Mouse (Mus musculus) layer of hippocampus, adult 2 months (tissue): ENCODE results near the gene Npm1. TPM values are rescaled to one million over a fixed set of nuclear protein-coding genes. Genes with fewer than 3 reads are reported as not detected.
A peak's percentile ranks its signal among the peaks of the same experiment; 100 is the strongest.

Experiments
- DNase-seq, 2 experiments: peaks; one replicate each; pipeline ENCODE4 v3.0.0; 2022; ENCODE audit warnings: low spot score in 2 of 2
- H3K27ac ChIP-seq: fragments of 200-600 bp; 2 replicates; pipeline ENCODE4 v1.8.1; 2022
- H3K4me3 ChIP-seq: fragments of 200-600 bp; 2 replicates; pipeline ENCODE4 v1.8.1; 2022; ENCODE audit warnings: mild to moderate bottlenecking
- CTCF ChIP-seq: fragments of 200-600 bp; conservative IDR thresholded peaks from 2 replicates; pipeline ENCODE4 v1.8.1; 2022; ENCODE audit warnings: antibody characterized with exemption, mild to moderate bottlenecking, moderate library complexity
- total RNA-seq, 2 experiments: library from RNA; stranded (reverse); gene quantifications; 2 replicates each; pipeline ENCODE4 v1.2.3; 2021

Gene Npm1
- total RNA-seq, 2 experiments from 2014 or later, result 183 to 184 TPM

GRCm38 (mm10) chr11:33198351-33199116 lies 35.5 kb upstream of the Npm1 start:
- Histone ChIP-seq H3K27ac (no peak overlapping the region), H3K4me3 (no peak overlapping the region)
- TF ChIP-seq CTCF, result no peak
- no peak for DNase-seq

GRCm38 (mm10) chr11:33197673-33198072 lies 34.7 kb upstream of the Npm1 start:
- Histone ChIP-seq H3K4me3 (no peak overlapping the region), H3K27ac (no peak overlapping the region)
- TF ChIP-seq CTCF, result no peak
- DNase-seq, result no peak

DNA sequence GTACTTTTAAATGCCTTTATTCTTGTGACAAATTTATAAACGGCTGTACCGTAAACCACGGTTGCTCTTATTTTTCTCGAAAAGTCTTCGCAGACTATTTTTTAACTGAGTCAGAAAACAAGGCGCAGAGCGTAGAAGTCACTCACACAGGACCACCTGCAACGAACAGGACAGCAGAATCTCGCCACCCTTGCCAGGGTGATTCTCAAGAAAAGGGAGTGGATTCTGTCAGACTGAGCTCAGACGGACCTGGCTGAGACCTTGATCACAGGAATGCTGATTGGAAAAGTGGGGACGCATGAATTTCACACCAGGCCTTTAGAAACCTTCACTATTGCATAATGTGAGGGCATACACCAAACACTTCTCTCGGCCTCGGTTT lies 34.1 kb upstream of the Npm1 start:
- no peak overlapping the region for H3K27ac ChIP-seq
- H3K4me3 ChIP-seq, result no peak overlapping the region
- DNase-seq, result no peak

DNA sequence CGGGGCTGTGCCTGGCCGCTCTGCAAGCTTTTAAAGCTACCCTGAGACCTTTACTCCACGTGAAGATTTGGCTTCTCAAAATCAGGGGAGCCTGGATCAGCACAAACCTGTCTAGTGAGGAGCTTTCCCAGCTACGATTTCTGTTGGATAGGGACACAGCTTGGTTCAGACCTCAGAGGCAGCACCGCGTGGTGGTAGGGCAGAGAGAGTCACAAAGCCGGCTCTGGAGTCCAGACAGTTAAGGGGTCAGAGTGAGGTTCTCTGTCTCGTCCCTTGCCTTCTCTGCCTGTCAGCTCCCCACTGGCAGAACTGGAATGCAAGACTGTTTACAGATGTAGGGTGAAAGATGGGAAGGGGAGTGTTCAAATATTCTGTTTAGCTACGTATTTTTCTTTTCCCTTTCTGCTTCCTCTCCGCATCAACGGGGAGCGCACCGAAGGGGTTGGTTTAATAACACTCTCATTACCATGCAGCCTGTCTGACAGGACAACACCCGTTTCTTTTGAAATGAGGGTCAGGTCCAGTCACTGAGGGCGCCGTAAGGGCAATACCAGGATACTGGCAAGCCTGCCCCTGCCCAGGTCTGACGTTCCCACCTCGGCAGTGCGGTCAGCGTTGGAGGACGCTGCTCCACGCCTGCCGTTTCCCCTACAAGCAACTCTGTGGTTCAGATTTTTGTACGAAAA lies 33.6 kb upstream of the Npm1 start:
- Histone ChIP-seq H3K4me3 (no peak overlapping the region), H3K27ac (no peak overlapping the region)
- no peak for DNase-seq
- TF ChIP-seq CTCF, result no peak

More for the DNA sequence above, 34.1 kb upstream of the Npm1 start:
- no peak for TF ChIP-seq CTCF

DNA sequence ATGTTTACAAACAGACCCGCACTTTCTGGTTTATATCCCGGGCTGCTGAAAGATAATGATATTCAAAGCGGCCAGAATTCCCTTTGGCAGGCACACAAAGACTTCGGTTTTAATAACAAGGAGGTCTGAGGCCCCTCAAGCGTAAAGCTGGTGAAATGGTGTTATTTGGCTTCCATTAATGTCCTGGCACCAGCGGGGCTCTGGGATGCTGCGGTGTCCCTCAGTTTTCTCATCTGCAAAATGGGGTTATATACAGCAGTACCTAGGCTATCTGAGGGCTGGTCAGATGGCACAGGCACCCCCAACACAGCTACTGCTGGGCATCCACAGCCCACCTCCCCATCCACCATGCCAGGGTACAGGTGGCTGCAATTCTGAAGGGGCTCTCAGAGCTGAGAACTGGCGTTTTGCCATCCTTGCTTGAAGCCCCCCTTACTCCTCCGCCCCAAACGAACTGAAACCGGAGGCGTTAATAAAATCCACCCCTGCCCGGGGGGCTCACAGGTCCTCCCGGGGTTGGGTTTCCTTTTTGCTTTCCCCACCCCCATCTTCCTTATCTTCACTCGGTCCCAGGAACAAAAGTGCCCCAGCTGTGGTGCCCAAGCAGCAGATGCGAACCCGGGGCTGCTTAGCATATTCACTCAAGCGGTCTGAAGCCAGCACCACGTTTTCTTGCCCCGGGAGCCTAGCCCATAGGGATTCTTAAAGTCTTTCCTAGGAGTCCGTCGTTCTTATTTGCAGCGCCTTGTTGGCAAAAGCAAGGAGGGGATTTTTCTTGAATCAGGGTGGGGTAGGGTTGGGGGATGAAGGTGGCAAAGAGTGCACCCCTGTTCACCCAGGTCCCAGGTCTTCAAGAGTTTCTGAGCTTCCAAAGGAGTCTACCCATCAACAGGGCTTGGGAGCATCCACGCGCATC lies 32.8 kb upstream of the Npm1 start:
- no peak for DNase-seq

GRCm38 (mm10) chr11:33195061-33195460 lies 32.1 kb upstream of the Npm1 start:
- DNase-seq, result no peak
- no peak overlapping the region for H3K4me3 ChIP-seq
- no peak overlapping the region for H3K27ac ChIP-seq
- TF ChIP-seq CTCF, result no peak

More for the DNA sequence above, 32.8 kb upstream of the Npm1 start:
- no peak overlapping the region for H3K27ac ChIP-seq
- no peak overlapping the region for H3K4me3 ChIP-seq
- no peak for TF ChIP-seq CTCF

DNA sequence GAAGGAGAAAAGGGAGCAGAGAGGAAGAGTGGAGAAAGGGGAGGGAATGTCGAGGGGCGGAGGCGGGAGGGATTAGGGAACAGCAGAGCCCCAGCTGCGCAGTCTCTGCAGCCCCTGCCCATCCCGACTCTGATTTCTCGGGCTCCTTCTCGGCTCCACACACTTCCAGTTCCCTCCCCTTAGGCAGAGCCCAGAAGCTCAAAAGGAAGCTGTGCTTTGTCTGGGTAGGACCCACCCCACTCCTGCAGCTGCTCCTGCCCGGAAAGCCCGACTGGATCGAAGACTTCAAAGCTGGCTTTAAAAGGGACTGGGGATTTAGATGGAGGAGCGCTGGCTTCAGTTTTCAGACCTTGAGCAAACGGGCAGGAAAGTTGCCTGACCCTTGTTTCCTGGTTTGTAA lies 30.7 kb upstream of the Npm1 start:
- TF ChIP-seq CTCF, result no peak
- H3K27ac ChIP-seq, result no peak overlapping the region
- DNase-seq, result no peak
- no peak overlapping the region for H3K4me3 ChIP-seq

DNA sequence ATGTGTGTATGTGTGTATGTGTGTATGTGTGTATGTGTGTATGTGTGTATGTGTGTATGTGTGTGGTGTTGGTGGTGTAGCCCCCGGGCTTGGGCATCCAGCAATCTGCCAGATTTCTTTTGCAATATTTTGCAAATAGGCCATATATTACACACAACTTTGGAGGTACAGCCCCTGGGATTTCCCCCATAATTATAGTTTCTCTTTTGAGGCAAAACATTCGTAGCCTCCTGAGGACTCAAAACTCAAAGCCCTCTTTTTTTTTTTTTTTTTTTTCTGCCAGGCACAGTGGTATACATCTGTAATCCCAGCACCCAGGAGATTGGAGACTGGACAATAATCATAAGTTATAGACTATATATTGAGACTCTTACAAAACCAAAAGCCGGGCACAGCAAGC lies 18.8 kb upstream of the Npm1 start:
- Histone ChIP-seq H3K27ac (no peak overlapping the region), H3K4me3 (no peak overlapping the region)
- no peak for TF ChIP-seq CTCF
- DNase-seq, result no peak

GRCm38 (mm10) chr11:33180701-33181116 lies 17.7 kb upstream of the Npm1 start:
- no peak overlapping the region for H3K4me3 ChIP-seq
- DNase-seq, result no peak
- TF ChIP-seq CTCF, result no peak
- no peak overlapping the region for H3K27ac ChIP-seq

DNA sequence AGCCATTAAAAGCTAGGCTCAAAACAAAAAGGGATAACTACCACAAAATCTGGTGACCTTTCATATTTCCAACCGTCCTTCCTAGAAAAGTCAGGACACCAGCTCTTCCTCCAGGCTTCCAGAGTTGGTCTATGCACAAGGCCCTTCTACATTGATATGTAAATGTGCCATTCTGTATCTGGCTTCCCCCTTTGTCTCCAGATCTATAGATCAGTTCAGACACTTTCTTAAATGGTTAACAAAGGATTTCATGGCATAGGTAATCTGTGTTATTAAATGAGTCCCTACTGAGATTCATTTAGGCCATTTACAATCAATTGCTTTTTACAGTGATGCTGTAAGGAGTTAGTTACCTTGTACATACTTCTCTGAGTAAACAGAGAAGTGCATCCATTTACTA lies 16.8 kb upstream of the Npm1 start:
- Histone ChIP-seq H3K4me3 (no peak overlapping the region), H3K27ac (no peak overlapping the region)
- TF ChIP-seq CTCF, result no peak
- DNase-seq, result no peak

DNA sequence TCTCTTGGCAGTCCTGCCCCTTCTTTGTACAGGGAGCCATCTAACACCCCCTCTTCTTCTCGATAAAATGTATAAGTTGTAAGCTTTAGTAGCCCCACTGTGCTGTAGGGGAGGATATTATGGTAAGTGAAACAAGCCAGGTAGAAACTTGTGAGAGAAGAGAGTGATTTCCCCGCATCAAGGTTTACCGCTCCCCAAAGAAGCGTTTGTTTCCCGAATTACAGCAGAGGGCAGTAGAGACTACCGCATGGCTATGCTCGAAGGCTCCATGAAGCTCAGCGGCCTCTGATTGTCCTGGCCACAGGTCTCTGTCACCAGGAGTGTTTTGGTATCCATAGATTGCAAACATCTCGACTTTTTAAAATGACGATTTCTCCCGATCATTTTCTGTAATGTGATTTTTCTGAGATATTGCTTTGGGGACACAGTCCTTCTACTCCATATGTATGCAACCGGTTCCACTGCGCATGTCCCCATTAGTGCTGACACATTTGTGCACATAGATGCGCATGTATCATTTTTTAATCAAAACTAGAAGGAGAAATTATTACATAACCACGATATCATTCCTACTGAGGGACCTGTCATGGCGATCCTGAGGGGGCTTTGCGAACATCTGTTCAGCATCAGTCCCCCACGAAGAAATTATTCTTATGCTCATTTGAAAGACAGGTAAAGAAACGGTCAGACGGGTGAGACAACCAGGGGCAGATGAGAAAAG lies 13.7 kb upstream of the Npm1 start:
- DNase-seq, result peak; percentile 29 to 62
- TF ChIP-seq CTCF, result peak; percentile 90
- no peak overlapping the region for H3K27ac ChIP-seq
- no peak overlapping the region for H3K4me3 ChIP-seq

- Histone ChIP-seq H3K4me3 (no peak overlapping the region), H3K27ac (no peak overlapping the region)
- no peak for DNase-seq
- no peak for TF ChIP-seq CTCF
These were observed 12.8 kb upstream of the Npm1 start for GRCm38 (mm10) chr11:33175768-33176167.
